Mouse (Mus musculus) left cerebral cortex, postnatal 14 days (tissue): Measurements from ENCODE around the gene P3h4. TPM values are rescaled to one million over a fixed set of nuclear protein-coding genes. Genes with fewer than 3 reads are reported as not detected.
A peak's percentile ranks its signal among the peaks of the same experiment; 100 is the strongest.

Source experiments
- DNase-seq, 2 experiments: peaks; one replicate each; pipeline ENCODE4 v3.0.0; 2021 to 2022; ENCODE audit warnings: low spot score in 2 of 2, mixed read lengths in 1 of 2
- intact Hi-C: fragments of 180-260 bp; cut with DNase I; formaldehyde crosslinking; loops from one replicate; pipeline ENCODE4 v1.15.1; 2025
- total RNA-seq, 2 experiments: library from RNA; stranded (reverse); gene quantifications; 2 replicates each; pipeline ENCODE4 v1.2.3; 2021

P3h4 gene
- total RNA-seq, 2 experiments from 2014 or later = 5.7 to 5.8 TPM

DNA sequence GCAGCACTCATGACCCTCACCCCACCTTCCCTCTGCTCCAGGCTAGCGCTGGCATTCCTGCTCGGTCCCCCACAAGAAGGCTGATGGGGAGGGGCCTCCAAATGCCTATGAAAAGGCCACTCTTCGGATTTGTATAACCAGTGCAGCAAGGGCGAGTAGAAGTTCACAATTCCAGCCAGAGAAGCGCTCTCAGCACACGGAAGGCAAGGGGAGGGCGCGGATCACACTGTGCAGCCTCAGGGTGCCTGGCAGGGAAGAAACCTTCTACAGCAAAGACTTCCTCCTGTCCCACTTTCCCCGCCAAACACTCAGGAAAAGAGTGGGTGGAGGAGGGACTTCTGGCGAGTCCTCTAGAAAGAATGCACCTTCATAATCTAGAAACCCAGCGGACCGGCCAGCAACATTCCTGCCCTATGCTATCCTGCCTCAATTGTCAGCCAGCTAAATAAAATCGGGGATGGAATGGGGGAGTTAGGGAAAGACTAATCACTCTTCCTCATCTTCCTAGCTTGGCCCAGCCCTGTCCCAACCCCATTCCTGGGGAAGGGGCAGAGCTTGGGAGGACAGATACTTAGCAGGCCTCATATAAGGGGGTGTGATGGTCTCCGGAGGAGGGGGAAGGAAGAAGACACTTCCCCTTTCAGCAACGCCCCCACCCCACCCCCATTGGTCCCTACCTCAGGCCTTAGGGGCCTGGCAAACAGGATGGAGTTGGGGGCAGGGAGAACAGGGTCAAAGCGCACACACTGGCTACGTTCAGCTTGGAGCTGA is 18.6 kb downstream of the P3h4 start:
- DNase-seq = no peak
- intact Hi-C loops = no loop called here

DNA sequence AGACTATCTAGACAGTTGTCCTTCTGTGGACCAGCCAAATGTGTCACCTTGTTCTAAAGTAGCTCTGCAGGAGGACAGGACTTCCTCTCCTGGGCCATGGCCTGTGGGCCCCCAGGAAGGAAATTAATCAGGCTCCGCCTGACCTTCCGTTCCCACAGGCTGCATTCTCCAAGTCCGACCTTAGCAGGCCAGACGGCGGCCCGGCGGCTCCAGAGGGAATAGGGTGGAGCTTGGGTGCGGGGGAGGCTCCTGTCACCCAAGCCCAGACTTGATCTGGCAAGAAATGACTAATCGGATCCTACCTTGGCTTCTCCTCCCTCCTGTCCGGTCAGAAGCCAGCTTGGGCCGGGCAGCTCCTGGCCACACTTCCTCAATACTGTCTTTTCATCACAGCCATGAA is 19.4 kb downstream of the P3h4 start:
- no peak for DNase-seq
- intact Hi-C loops = no loop called here

DNA sequence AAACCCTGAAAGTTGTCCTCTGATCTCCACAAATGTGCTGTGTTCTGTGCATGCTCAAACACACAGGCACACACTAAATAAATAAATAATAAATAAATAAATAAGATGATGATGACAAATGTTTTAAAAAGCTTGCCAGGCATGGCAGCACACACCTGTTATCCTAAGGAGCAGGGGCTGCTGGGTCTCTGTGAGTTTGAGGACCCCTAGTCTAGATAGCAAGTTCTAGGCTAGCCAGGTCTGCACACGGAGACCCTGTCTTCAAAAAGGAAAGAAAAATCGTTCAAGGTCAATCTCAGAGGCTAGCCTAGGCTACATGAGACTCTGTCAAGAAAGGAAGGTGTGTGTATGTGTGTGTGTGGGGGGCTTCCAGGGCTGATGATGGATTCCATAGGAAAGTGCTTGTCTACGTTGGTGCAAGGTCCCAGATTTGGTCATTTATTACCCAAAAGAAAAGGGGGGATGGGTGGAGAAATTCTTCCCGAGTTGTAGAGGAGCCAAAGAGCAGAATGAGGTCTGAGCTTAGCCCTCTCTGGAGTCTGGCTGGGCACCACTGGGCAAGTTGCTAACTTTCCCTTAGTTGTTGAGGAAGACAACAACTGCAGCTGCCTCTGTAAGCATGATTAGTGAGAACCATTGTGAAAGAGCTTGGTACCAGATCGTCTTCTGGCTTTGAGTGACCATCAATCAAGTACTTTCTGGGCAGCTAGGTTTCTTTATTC is 20.1 kb downstream of the P3h4 start:
- DNase-seq = no peak
- intact Hi-C loops = no loop called here

DNA sequence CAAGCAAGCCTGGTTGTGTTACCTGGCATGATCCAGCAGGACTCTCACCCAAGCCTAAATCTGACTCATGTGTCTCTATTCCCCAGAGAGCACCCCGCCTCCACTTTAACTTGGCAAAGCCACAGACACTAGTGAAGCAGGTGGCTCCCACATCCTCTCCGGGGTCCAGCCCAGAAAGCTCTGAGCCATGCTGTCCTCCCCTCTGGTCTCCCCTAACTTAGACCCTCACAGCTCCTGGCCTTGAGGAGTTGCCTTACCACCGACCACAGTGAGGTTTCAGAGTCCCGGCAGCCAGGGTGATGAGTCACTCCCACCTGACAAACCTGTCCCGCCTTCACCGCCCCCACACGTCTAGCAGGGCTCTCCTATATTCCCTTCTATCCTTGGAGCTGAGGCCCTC is 20.9 kb downstream of the P3h4 start:
- no peak for DNase-seq
- intact Hi-C loops = no loop called here

DNA sequence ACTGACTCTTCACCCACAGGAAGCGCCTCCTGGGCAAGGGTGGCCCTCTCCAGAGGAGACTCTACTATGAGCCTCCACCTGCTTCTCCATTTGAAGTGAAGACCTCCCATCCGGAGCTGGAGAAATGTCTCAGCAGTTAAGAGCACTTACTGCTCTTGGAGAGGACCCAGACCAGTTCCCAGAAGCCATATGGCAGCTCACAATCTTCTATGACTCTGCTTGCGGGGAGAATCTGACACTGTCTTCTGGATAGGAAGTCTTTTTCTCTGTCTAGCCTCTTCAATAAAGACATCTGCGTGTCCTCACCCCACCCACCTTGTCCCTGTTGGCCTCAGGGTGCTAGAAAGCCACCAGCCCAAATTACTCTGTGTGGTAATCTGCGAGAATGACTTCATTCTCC is 21.7 kb downstream of the P3h4 start:
- no peak for DNase-seq
- intact Hi-C loops = no loop called here

DNA sequence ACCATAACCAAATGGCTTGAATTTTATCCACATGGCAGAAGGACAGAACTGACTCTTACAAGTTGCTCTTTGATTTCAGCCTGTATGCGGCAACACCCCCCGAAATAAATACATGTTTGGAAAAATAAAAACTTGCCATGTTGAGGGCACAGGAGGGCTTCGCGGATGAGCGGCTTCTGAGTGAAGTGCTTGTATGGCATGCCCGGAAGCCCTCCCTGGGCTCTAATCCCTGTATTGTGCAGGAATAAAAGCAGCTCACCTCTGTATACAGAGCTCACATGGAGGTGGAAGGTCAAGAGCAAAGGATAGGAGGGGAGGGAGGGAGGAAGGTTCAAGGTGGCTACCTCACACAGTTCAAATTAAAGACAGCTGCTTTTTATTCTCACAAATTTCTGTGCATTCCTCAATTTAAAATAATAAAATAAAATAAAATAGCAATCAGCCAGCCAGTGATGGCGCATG is 22.7 kb downstream of the P3h4 start:
- DNase-seq = no peak
- intact Hi-C loops = no loop called here

DNA sequence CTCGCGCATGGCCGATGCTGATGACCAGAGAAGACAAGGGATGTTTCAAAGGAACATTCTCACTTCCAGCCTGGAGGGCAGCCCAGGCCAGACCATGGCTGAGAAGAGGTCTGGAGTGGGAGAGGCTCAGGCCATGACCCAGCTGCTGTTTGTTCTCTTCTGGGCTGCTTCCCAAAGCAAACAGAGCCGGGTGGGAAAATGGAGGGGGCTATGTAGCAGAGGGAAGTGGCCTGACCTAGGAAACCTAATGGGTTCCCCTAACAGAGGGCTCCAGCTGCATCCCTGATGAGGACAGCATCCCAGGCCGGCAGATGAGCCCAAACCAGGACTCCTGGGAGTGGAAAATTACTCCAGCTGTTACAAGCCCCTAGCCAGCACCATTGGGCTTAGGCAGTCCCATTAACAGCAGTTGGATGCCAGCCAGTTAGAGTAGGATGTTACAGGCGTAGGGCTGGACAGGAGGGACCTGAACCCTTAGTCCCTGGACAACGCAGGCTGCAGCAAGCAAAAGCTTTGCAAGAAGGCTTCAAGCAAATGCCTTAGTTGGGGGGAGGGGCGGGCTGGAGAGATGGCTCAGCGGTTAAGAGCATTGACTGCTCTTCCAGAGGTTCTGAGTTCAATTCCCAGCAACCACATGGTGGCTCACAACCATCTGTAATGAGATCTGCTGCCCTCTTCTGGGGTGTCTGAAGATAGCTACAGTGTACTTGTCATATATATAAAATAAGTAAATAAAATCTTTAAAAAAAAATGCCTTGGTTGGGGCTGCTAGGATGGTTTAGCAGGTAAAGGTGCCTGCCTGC is 23.4 kb downstream of the P3h4 start:
- intact Hi-C loops = no loop called here
- DNase-seq = no peak

DNA sequence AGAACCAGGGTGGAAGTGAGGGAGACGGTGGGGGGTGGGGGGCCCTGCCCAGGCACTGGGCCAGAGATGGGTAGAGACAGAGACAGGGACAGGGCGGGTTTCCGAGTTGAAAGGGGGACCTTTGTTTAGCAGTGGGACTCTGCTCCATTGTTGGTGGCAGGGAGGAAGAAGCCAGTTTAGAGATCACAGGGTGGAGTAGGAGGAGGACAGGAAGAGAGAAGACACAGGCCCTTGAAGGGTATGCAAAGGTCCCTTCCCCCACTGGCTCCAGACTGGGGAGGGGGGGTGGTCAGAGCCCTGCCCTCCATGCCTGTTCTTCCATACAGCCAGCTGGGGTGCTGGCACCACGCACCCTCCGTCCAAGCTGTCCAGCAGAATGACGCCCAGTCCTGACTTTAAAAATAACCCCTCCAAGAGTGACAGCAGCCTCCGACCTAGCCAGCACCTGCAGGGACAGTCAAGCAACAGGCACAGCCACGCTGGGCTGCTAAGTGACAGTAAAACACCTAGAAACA is 24.6 kb downstream of the P3h4 start:
- intact Hi-C loops = no loop called here
- DNase-seq = no peak

DNA sequence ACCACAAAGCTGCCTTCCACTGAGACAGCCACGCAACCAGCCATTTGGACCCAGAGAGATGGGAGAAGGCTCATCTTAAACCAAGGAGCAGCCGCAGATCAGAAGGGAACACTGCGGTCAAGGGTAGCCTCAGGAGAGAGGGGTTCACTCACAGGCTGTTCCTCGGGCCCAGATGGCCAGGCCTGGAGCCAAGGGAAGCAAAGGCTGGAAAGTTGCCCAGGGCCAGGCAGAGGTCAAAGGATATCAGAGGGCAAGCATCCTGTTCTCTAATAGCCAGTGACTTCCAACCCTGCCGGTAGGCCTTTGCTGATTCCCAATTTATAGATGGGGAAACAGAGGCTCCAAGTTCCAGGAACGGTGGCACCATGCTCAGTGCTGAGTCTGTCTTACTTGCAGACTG is 26.0 kb downstream of the P3h4 start:
- no peak for DNase-seq
- intact Hi-C loops = no loop called here

DNA sequence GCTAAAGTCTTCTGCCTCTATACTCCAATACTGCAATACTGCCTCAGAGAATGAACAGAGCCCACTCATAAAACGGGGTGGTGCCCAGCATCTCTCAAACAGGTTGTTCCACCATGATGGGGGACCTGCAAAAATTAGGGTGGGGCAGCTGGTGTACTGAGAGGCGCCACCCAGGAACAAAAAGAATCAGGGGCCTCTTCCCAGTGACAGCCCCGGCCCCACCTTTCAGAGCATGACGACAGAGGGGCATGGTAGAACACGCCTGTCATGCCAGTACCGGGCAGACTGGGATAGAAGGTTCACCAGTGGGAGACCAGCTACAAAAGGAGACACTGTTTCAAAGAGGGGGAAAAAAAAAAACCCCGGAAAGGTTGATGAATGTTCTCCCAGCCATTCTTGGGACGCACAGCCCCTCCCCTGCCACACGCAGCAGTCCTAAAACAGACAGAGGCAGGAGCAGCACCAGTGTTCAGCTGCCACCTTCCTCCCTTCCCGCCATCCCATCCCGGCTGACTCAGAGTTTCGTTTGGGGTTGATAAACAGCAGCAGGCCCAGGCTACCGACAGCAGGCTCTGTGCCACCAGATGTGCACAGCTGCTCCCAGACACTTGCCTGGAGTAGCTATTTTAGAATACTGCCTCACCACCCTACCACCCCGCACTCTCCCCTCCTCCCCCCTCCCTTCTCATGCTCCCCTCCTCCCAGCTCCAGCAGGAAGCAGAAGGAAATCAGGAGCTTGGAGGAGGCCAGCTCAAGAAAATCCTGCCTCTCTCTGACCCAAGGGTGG is 26.9 kb downstream of the P3h4 start:
- intact Hi-C loops = no loop called here
- DNase-seq = peak; percentile 52 to 65

DNA sequence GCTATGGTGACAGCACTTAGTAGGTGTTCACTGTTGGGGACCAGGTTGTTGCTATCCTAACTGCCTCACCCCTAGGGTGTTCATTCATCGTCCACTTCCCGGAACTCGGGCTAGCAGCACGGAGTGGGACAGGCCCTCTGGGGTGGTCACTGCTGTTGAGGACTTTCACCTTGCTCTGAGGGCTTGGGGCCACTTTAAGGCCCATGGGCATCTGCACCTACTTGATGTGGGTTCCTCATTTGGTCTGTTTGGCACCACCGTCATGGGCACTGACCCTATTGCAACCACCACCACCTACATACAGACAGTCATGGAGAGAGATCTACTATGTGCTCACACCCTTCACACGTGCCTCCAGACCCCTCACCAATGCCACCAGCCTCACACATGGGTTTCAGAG is 27.5 kb downstream of the P3h4 start:
- no peak for DNase-seq
- intact Hi-C loops = no loop called here

DNA sequence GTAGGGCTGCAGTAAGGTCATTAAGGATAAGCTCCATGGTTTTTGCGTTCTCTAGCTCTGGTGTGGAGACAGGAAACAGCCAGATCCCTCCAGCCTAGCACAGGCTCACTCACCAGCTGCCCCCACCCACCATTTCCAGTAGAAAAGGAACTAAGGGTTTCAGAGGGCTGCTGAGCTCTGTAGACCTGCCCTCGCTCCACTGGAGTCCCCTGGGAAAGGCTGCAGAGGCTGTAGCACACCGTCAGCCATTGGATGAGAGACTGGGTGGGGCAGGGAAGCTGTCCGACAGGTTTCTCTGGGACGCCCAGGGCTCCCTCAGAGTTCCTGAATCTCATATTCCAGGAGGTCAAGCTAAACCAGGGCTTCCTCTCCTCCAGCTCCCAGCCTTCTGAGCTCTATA is 28.1 kb downstream of the P3h4 start:
- intact Hi-C loops = no loop called here
- no peak for DNase-seq

DNA sequence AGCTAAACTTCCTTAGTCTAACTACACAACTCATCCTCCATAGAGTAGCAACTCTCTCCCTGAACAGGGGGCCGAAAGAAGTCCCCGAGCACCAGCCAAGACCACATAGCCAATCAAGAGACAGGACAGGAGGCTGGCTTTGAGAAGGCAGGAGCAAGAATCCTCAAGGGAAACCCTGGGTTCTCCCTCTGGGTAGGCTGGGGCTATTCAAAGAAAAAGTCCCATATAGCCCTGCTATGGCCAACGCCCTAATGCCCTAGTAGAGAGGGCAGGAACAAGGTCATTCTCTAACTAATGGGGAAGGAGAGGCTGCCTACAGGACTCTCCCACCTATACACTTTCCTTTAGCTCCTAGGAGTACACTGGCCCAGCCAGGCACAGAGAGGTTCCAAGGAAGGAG is 29.6 kb downstream of the P3h4 start:
- no peak for DNase-seq

DNA sequence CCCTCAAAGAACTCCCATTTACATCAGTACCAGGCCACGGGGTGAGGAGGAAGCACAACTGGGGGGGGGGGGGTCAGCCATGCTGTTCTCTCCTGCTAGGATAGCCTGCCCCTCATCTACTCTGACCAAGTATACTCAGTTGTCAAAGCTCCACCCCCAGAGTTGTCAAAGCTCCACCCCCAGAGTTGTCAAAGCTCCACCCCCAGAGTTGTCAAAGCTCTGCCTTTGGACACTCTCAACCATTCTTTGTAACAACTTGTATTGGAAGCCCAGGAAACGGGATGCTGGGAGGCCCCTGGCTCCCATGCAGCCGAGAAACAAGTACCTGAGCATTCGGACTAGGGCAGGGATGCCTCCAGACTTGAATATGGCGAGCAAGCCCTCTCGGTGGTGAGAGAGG is 32.0 kb downstream of the P3h4 start:
- intact Hi-C loops = no loop called here
- DNase-seq = no peak

More for the DNA sequence above, 29.6 kb downstream of the P3h4 start:
- intact Hi-C loops = no loop called here

DNA sequence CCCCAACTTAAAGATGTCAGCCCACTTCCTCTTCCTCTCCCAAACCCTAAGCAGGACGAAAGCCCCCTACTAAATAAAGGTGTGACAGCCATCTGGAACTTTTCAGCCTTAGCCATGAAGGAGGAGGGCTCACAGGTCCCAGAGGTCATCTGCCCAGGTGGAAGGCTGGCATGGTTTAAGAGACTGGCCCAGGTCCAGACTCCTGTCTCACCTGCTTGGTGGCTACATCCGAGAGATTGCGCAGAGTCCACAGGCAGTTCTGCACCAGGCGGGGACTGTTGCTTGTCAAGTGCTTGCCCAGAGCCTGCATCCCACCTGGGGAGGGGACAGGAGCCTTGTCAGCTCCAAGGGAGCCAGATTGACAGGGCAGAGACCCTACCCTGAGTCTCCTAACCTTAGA is 35.3 kb downstream of the P3h4 start:
- no peak for DNase-seq
- intact Hi-C loops = no loop called here

DNA sequence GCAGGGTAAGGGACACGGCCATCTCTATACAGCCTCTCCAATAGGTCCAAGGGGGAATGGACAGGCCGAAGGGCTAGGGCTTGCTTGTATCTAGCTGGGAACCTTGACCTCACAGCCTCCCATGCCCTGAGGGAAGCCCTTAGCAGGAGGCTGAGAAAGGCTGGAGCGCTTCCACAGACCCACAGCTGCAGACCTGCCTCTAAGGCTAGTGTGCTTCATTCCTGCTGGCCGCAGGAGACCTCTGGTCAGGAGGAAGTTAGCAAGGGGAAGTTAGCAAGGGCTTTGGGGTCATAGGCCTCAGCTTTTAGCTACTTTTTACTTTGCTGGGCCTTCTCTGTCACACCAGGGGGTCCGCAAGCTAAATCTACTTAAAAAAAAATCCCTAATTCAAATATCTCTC is 36.2 kb downstream of the P3h4 start:
- DNase-seq = no peak
- intact Hi-C loops = no loop called here

DNA sequence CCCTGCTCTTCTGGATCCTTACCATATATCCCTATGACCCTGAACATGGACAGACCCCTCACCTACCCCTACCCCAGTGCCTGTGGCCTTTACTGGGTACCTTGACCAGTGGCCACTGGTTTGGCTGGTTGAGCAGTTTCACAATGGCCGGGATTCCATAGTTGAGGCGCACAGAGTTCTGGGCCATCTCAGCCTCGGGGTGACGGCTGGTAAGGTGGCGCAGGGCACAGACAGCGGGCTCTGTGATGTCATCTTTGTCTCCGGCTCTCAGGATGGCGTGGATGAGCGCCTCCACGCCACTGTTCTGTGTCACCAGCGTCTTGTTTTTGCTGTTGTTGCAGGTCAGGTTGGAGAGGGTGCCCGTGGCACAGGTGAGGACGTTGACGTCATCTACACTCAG is 36.6 kb downstream of the P3h4 start:
- intact Hi-C loops = no loop called here

DNA sequence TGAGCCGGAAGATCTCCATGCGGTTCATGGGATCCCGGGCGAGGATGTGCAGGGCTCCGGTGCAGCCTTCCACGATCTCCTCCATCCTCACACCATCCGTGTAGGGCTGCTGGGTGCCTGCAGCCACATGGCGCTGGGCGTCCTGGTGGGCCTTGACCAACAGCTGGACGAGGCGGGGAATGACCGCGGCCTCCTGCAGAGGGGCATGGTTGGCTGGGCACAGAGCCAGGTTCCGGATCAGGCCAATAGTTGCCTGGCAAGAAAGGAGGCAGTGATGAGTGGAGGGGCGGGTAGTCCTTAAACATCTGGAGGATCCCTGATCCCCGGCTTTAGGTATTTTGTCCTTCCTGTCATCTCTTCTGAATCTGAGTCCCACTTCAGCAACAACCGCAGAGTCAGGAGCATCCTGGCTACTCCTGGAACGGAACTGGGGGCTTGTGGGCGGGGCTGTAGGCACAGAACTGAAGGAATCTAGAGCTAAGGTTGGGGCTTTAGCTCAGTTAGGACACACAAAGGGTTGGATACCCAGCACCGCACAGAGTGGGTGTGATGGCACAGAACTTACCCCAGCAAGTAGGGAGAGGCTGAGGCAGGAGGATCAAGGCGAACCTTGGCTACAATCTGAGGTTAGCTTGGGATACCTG is 37.8 kb downstream of the P3h4 start:
- no peak for DNase-seq
- intact Hi-C loops = no loop called here

More for the DNA sequence above, 36.6 kb downstream of the P3h4 start:
- DNase-seq = no peak

DNA sequence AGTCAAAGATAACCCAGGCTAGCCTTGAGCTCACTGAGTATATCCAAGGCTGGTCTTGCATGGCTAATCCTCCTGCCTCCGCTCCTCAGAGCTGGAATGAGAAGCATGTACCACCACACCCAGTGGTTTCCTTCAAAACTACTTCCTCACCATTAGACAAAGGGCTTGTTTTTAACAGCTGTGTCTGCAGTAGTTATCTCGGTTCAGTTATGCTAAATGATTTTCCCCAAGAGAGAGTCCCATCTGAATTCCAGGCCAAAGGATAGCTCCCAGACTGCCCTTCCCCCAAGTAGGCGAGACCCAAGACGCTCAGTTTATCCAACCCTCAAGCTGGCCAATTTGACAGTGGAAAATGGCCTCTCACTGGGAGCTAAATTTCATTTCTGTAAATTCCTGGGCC is 38.6 kb downstream of the P3h4 start:
- intact Hi-C loops = no loop called here
- DNase-seq = no peak
